Mouse (Mus musculus) gastrocnemius, adult 8-10 months (tissue): ENCODE measurements around the gene Picalm. TPM values are rescaled to one million over a fixed set of nuclear protein-coding genes. Genes with fewer than 3 reads are reported as not detected.
A peak's percentile ranks its signal among the peaks of the same experiment; 100 is the strongest.

Experiments
- DNase-seq, 2 experiments: peaks; one replicate each; pipeline ENCODE4 v3.0.0; 2022; ENCODE audit warnings: low spot score in 2 of 2
- total RNA-seq, 4 experiments: library from RNA; stranded (reverse); gene quantifications; 2 replicates each; pipeline ENCODE4 v1.2.4; 2022

Picalm gene
- total RNA-seq: 10 to 100 TPM; 64.1 to 79.4 (median 77.9) TPM

DNA sequence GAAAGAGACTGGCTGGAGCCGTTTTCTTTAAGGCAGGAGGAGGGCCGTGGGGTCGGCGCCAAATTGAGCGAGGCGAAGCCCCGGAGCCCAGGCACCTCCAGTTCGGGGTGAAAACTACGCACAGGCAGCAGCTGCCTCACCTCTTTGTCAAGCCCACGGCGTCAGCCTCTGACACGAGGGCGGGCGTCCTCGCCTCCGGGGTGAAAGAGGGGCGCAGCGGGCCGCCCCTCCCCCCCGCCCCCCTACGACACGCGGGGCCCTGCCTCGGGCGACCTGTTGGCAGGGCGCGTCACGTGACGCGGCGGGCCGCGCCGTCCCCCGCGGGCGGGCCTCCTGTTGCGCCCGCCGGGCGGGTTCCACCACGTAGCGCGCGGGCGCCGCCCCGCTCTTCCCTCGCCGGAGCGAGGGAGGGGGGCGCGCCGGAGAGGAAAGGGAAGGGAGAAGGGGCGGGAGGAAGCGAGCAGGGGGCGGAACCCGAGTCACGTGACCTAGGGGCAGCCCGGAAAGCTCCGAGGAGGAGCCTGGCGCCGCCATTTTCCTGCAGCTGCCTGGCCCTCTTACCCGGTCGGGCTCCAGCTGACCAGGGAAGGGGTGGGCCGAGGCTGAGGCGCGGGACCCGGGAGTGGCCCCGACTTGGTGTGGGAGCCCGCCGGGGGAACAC is at the start of gene Picalm:
Gene Picalm (plus strand): TSS at position 482 of the 661 bp plus-strand sequence.
- DNase-seq: peak; percentile 96

DNA sequence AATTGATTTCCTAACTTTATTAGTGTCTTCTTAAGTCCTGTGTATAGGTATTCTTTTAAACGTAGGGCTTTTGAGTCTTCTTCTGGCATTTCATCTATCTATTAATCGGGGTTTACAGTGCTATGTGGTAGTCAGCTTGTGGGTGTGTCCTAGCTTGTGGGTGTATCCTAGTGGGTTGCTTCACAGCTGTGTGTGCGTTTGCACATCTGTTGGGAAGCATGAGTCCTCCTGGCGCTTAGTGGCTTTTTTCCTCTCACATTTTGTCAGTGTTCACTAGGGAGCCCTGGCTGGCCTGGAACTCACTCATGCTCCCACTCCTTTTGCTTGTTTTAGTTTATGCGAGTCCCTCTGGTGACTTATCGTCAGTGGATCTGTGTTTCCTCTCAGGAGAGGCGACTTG is 46.2 kb upstream of the Picalm start:
- DNase-seq: no peak

DNA sequence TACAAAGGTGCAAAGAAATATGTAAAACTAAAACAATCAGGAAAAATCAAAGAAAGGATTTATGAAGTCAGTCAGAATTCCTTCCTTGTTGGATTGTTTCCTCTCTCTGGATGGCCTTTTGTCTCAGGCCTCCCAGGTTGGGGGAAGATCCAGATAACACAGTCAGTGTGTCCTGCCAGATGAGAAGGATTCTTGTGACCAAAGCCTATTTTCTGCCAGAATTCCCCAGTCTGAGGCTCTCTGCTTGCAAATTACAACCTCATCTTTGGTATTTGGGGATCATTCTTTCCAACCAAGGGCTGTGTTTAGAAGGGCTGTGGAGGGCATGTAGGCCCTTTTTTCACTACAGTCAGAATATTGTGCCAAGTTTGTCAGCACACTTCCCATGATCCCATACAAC is 45.5 kb upstream of the Picalm start:
- DNase-seq: no peak

DNA sequence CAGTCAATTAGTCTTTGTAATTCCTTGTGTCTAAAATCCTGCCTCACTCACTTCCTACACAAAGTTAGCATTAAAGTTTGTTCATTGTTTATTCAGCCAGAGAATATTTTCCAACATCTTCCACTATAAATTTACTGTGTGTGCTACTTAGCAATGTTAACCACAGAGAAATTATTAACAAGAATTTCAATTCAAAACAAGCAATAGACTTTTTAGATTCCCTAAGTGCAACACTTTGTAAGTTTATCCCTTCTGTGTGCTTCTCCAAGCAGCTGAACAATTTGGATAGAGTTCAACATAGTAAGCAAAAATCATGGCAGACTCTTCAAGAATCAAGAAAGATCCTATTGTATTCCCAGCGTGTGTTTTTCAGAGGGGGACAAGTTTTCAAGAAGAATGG is 44.3 kb upstream of the Picalm start:
- no peak for DNase-seq

DNA sequence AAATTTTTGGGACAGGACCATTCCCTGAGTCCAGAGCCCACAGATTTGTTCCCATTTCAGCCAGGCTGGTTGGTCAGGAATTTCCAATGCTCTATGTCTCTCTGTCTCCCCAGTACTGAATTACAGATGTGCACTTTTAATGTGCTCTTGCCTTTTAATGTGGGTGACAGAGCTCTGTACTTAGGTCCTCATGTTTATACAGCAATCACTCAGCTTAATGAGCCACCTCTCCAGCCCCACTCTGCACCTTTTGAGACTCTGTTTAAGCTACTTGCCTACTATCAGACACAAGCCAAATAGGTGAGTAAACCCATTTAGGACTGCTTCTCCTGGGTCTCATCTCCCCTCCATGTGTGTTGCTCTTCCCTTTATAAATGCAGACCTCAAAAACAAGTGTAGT is 43.2 kb upstream of the Picalm start:
- DNase-seq: no peak

DNA sequence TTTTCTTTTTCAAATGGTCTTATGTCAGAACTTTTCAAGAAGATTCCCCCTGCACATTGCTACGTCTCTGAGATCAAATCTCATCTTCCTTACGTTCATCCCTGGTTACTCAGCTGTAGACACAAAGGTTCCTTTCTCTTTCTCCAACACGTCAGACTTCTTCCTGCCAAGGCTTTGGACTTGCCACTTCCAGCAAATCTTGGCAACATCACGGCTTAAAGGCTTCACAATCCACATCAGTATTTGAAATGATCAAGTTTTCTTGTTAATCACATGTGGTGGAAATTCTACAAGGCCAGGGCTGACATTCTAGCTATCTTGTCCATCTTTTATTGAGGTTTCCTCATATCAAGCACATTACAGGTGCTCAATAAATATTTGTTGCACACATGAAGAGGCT is 39.0 kb upstream of the Picalm start:
- no peak for DNase-seq

DNA sequence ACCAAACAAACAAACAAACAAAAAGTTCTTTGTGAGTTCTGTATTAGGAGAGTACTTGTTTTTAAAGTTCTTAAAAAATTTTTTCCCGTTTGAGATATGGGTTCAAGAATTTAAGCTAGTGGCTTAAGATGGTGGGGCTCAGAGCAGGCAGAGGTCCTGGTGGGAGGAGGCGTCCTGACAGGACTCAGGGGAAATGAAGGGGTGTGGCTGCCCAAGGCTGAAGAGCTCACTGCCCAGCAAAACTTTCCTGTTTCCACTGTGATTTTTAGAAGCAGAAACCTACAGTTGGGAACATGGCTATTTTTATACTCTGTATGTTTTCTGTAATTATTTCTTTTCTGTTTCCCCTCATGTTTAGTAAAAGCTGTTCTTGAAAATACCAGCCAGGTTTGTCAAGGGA is 38.3 kb upstream of the Picalm start:
- no peak for DNase-seq

DNA sequence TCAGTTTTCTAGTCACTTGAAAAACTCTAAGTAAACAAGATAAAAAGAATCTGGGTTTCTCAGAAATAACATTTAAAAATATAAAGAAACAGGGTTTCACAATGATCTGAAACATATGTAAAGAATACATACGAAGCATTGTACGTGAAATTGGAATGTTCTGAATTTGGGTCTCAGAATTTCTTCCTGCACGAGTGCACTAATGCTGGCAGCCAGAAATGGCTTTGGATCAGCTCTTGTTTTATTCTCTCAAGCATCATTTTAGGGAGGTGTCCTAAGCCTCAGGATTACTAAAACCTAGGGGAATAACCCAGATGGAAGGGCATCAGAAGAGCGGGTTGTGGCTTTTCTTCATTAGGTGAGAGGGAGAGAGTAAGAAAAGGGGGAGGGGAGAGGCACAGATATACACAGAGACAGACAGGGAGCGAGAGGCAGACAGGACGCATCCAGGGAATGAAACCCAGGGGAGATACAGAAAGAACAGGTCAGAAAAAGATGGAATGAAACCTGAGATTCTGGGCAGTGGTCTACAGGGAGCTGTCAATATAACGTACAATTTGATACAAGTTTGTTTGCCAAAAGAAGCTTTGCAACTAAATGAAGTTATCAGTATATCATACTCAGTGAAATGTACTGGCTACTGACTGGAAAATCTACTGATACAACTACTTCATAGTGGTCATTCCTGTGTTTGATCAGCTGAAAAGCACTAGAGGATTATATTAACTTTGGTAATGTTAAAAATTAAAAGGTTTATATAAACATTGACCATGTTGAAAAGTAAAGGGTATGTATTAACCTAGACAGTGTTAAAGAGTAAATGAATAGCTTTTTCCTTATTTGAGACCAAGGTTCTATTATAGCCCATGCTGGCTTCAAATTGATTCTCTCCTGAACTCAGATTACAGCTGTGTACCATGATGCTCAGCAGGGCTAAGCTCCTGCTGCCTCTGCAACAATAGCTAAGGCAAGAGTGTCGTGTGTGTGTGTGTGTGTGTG is 37.3 kb upstream of the Picalm start:
- no peak for DNase-seq

DNA sequence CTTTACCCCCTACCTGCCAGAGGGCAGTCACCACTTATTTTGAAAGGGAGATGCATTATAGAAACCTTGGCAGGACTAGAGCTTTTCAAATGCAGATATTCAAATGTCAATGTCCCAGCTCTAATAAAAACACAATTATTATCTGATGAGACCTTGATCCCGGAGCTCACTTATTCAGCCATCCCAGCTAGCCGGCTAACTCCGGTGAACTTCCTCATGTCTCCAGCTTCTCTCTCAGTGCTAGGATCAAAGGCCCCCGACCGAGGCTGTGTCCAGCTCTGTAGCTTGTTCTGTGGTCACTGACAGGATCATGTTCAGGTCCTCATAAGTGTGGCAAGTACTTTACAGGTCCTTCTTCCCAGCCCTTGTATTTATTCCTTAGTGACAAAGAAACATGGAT is 34.9 kb upstream of the Picalm start:
- DNase-seq: no peak

DNA sequence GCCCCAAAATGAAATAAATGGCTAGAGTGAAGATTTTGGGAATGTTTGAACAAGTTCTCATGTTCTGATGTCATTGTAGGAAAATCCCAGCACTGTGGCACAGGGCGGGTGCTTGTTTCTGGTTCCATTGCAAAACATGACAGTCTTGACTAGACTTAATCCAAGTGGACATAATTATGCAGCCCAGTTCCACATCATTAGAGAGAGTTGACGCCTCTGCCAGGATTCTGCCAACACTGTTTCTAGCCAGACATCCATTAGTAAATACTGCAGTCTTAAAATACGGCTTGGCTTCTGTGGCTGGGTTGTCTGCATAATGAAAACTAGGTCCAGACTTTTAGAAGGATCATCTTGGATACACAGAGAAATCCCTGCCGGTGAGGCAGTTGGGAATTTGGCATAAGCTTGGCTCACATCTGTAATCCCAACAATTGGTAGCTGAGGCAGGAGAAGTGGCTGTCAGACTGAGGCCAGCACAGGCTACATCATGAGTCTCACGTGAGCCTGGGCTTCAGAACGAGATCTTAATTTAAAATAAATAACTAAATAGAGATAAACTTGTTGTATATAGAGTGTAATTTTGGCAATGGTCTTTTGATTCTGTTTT is 34.1 kb upstream of the Picalm start:
- no peak for DNase-seq

DNA sequence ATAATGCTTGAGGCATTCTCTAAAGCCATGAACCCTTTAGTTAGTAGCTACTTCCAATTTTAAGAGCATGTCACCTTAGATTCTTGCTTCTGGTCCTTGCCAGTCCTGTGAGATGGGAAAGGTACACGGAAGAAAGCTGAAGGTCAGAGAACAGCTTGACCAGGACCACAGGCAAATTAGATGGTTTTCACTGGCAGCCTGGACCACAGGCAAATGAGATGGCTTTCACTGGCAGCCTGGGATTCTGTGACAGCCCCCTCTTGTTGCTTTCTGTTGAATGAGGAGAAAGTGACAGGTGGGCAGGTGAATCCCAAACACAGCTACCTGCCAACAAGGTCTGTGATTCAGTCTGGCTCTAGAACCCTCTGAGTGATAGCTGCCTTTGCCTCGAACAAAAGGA is 33.4 kb upstream of the Picalm start:
- DNase-seq: no peak

DNA sequence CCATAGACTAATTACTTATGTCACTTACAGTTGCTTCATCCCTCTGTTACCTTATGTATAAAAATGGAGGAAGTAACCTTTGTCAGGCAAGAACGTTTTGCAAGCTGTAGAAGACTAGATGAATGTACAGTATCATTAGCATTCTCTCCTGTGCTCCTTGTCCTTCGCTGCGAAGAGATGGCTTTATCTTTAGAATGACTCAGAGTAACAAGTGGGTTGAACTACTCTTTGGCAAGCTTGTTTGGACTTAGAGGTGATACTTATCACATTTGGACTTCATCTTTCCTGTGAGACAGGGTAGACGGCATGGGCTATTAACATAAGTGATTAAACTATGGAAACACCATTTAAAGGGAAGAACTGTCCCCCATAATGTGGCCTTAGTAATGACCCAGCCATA is 31.8 kb upstream of the Picalm start:
- DNase-seq: no peak

DNA sequence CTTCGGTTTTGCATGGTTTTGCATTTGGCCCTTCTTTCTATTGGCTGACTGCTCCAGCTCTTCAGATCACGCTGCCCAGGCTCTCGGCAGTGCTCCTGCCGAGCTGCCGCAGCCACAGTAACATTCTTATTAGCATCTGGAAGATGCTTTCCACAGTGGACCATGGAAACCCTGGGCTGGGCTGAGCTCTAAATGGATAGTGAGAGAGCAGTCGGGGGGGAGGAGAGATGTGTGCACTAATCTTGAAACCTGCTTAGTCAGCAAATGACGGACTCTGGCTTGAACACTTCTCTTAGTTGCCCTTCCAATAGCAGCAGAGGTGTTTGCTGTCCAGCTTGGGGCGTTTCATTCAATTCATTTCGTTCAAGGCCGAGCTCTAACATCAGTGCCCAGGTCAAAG is 30.8 kb upstream of the Picalm start:
- DNase-seq: no peak

DNA sequence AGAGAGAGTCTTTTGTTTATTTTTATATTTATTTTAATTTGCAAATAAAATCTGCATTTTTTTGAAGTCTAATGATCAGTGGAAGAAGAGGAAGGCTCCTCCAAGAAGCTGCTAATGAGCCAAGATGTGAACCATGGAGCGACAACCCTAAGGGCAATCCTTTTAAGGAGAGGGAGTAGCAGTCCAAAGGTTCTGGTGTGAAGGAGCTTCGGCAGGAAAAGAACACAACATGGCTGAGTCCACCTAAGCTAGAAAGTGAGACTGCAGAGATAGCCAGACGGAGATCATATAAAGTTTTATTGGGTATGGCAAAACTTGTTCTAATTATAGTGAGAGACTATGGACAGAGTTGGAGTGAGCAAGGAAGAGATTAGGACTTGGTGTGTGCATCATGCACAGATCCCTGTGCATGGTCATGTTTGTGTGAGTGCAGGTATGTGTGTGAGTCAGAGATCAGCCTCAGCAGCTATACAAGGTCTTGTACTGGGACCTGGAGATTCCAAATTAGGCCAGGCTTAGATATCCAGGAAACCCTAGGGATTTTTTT is 29.3 kb upstream of the Picalm start:
- DNase-seq: no peak

DNA sequence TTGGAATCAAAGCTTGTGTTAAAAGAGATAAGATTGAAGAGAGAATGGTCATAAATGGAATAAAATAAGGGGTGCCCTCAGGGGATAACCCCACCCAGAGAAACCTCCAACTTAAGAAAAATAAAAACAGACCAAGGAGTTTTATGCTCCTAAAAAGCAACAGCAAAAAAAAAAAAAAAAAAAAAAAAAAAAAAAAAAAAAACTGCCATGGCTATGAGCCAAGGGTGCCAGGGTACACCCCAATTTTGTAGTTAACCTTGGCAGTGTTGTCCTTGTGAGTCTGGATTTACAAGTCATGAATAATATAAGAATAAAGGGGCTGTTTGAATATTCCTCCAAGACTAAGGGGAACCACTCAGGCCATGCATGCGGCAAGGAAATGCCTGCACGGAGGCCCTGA is 13.9 kb upstream of the Picalm start:
- no peak for DNase-seq

DNA sequence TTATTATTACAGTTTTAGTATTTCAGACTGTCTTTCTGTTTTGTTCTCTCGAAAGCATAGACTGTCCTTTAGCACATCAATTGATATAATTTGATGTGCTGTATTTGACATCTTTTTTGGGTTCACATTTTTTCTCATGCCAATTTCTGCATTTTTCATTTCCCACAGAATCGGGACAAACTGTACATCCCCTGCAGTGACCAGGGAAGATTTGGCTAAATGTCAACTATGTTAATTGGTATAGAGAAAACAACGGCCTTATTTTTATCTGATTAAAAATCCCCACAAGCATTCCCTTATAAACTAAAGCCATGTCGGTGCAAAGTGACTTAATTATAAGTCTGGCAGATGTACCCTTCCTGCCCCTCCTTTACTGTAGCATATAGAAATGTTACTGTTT is 9.9 kb upstream of the Picalm start:
- DNase-seq: no peak

DNA sequence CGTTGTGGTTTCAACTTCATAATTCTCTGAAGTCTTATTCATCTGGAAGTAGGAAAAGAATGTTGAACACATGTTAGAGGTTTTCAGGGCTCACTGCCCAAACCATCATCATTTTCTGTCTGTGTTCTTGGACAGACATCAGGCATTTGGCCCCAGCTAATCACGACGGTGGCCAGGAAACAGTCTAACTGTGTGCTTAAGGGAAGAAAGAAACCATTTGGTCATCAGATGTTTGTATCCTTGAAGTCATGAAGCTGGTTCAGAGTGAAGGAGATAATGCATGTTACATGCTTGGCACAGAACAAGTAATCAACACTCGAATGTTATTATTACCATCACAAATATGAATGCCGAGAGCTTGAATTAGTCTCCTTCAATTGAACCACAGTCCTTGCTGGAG is 5.0 kb upstream of the Picalm start:
- DNase-seq: peak; percentile 8 to 10

DNA sequence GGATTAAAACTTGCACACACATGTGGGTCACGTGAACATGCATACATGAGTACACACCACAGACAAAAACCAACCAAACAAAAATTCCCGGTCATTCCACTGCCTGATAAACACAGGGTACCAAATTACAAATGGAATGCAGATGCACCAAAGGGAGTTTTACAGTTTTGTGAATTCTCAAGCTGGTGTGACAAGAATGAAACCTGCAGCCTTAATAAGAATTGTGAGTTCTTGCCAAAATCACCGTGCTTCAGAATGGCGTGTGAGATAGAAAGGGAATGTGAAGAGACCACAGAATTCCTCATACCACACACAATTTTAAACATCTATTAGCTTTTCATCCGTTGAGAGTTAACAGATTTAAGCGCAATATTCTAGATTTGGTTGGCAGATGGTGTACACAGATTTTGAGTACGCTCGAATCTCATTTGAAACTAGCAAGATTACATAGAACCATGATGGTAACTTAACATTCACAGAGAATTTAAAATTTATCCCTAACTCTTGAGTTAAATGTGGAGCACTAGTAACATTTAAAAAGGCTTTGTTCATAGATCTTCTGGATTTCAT is 1.3 kb upstream of the Picalm start:
- no peak for DNase-seq

DNA sequence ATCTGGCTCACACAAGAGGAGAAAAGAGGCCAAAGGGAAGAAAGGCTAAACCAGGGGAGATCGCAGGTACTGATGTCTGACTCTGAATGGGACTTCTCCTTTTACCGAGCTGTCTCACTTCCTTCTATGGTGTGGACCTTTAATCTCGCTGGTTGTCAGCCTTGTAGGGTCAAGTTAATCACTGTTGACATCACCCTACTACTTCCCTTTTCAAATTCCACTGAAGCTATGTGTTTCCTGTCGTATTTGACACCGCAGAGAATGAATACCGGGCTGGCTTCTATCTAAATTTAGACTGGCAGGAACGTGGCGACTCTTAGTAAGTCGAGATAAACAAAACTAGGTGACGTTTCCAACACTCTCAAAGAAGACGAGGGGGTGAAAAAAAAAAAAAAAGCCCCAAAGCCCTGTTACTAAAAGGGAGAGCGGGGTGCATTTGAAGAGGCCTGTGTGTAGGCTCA is 712 bp upstream of the Picalm start:
- DNase-seq: peak; percentile 24 to 36

DNA sequence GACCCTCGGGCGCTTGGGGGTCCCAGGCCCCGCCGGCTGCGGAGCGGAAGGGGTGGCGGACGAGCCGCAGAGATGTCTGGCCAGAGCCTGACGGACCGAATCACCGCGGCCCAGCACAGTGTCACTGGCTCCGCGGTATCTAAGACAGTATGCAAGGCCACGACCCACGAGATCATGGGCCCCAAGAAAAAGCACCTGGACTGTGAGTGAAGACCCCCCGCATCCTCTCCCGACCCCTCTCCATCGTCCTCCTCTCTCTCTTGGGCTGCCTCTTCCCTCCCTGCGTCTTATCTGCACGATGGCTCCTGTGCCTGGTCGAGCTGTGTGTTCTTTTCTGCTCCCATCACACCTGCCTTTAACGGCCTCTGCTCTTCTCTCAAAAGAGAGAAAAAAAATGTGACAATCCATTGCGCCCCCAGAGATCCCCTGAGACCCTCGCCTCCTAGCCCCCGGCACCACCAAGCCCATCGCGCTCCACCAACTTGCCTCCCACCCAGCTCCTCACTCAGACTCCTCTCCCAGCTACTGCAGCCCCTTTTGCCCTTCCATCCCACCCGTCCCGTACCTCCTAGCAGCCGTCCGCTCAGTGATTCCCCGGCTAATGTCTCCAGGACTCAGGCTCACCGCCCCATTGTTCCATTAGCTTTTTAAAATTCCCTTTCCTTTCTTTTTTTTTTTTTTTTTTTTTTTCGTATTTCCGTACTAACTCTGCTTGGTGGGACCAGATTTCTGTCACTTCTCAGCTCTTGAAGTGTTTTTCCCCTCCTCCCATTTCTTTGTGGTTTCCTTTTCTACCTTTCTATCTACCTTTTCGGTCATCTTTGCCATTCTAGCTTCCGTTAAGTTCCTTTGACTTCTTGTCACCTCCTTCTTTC is 725 bp downstream of the Picalm start:
- peak; percentile 5 to 16 for DNase-seq

DNA sequence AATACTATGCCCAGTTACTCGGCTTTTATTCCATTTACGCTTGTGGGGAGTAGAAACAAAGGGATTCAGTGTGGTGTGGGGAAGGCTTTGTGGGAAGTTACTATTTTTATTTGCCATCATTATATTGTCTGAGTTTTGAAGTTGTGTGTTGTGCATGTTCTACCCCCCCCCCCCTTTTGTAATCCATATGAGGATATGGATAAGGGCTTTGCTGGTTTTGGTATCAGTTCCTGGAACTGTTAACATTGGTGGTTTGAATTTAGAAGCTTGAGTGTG is 1.3 kb downstream of the Picalm start:
- DNase-seq: no peak
